In genomic region chr16:94659394-94659793, GRCm38 (mm10) we compare ENCODE assay signal across 16 mouse cellular contexts.
DNase-seq lines count a peak whose midpoint lies in the region; ATAC-seq lines count a peak whose summit lies in the region.
"Had no signal": no experiment of that assay in that cellular context is flagged by ENCODE, and none has a peak within 500 bp of the region (broad histone marks: within the 10 kb centered on the region; RNA-seq: fewer than 3 reads in every experiment).

No protein-coding gene starts in this region.

- ATAC-seq in erythroblast, adult 5-6 weeks (replicated peaks; ENCODE audit: low FRiP score, poor library complexity, severe bottlenecking): no peak
- ATAC-seq: forebrain, embryonic 15.5 days; intestine, embryonic 15.5 days had no signal

- DNase-seq in cerebellum, adult 11 months: peak; percentile 50
- peak; percentile 65 to 75 for DNase-seq in cerebellum, adult 18-20 months
- DNase-seq in cerebellum, adult 9-11 months: peak; percentile 68
- DNase-seq in cerebellum, postnatal 36 days: peak; percentile 61 to 65
- DNase-seq in spleen, adult 12 weeks (ENCODE audit: low spot score): no peak
- DNase-seq in layer of hippocampus, postnatal 36 days: no peak
- DNase-seq: adrenal gland, adult 2 months; adrenal gland, postnatal 25 days; embryo, embryonic 11 days; gastrocnemius, postnatal 10 days; heart, adult 18-20 months; heart, postnatal 14 days; kidney, adult 18-20 months had no signal

Comparison
In these comparisons a context has a peak if more than half of its experiments do, and no peak if none do; other contexts are left out.
1. DNase-seq: peak in cerebellum, adult 11 months (single experiment), cerebellum, adult 18-20 months (2 of 2), cerebellum, adult 9-11 months (single experiment) and cerebellum, postnatal 36 days (2 of 2); none in spleen, adult 12 weeks (single experiment) and layer of hippocampus, postnatal 36 days (0 of 2).